Mouse (Mus musculus) myocyte (in vitro differentiated cells): ENCODE results near the gene Nt5c. TPM values are rescaled to one million over a fixed set of nuclear protein-coding genes. Genes with fewer than 3 reads are reported as not detected.
A peak's percentile ranks its signal among the peaks of the same experiment; 100 is the strongest.

Experiments used
- H3K27me3 ChIP-seq: one replicate; pipeline ENCODE4 v1.6.1; 2011; ENCODE audit not compliant: control insufficient read depth, insufficient read depth, insufficient read length
- H3K36me3 ChIP-seq: one replicate; pipeline ENCODE4 v1.6.1; 2011; ENCODE audit not compliant: control insufficient read depth, insufficient read depth
- H3K4me2 ChIP-seq: one replicate; pipeline ENCODE4 v1.6.1; 2011; ENCODE audit warnings: low read depth, control low read depth
- H3K4me3 ChIP-seq: one replicate; pipeline ENCODE4 v1.5.1; 2011; ENCODE audit warnings: mild to moderate bottlenecking, control low read depth, moderate library complexity
- H3K79me2 ChIP-seq: one replicate; pipeline ENCODE4 v1.6.1; 2011; ENCODE audit not compliant: control insufficient read depth, insufficient read depth
- H3ac ChIP-seq: one replicate; pipeline ENCODE4 v1.6.1; 2011; ENCODE audit not compliant: control insufficient read depth, insufficient read length
- CEBPB ChIP-seq: IDR thresholded peaks from 2 replicates; pipeline ENCODE4 v1.6.1; 2011; ENCODE audit warnings: mild to moderate bottlenecking, moderate library complexity; ENCODE audit not compliant: poor library complexity, insufficient read depth, severe bottlenecking
- E2F4 ChIP-seq: IDR thresholded peaks from one replicate; pipeline ENCODE4 v1.6.1; 2011; ENCODE audit warnings: mild to moderate bottlenecking, control low read depth, moderate library complexity; ENCODE audit not compliant: insufficient read depth
- MAX ChIP-seq: IDR thresholded peaks from one replicate; pipeline ENCODE4 v1.6.1; 2011; ENCODE audit warnings: low read depth, mild to moderate bottlenecking, control low read depth
- MYOD1 ChIP-seq, 3 experiments: IDR thresholded peaks; one replicate each; pipeline ENCODE4 v1.6.1; 2011; ENCODE audit warnings: control low read depth in 2 of 3, low read depth in 2 of 3, mild to moderate bottlenecking in 2 of 3, moderate library complexity in 1 of 3; ENCODE audit not compliant: insufficient read length in 2 of 3, control insufficient read depth in 1 of 3
- MYOG ChIP-seq, 3 experiments: IDR thresholded peaks; one replicate each; pipeline ENCODE4 v1.6.1; 2011; ENCODE audit warnings: control low read depth in 2 of 3, low read depth in 2 of 3, mild to moderate bottlenecking in 2 of 3; ENCODE audit not compliant: insufficient read length in 2 of 3, control insufficient read depth in 1 of 3, insufficient read depth in 1 of 3
- POLR2A ChIP-seq: IDR thresholded peaks from one replicate; pipeline ENCODE4 v1.6.1; 2011; ENCODE audit warnings: low read depth, mild to moderate bottlenecking, control low read depth, moderate library complexity; ENCODE audit not compliant: insufficient read length
- POLR2AphosphoS2 ChIP-seq: IDR thresholded peaks from one replicate; pipeline ENCODE4 v1.6.1; 2011; ENCODE audit warnings: low read depth, control low read depth; ENCODE audit not compliant: insufficient read length
- REST ChIP-seq: IDR thresholded peaks from one replicate; pipeline ENCODE4 v1.6.1; 2011; ENCODE audit warnings: mild to moderate bottlenecking, control low read depth, moderate library complexity; ENCODE audit not compliant: insufficient read depth, insufficient read length
- SRF ChIP-seq: IDR thresholded peaks from one replicate; pipeline ENCODE4 v1.6.1; 2011; ENCODE audit warnings: low read depth; ENCODE audit not compliant: control insufficient read depth, insufficient read length
- TCF12 ChIP-seq: IDR thresholded peaks from one replicate; pipeline ENCODE4 v1.6.1; 2011; ENCODE audit warnings: mild to moderate bottlenecking, control low read depth; ENCODE audit not compliant: poor library complexity, insufficient read depth, severe bottlenecking
- TCF3 ChIP-seq: IDR thresholded peaks from one replicate; pipeline ENCODE4 v1.6.1; 2011; ENCODE audit warnings: low read depth, control low read depth; ENCODE audit not compliant: insufficient read length
- USF1 ChIP-seq: IDR thresholded peaks from one replicate; pipeline ENCODE4 v1.6.1; 2011; ENCODE audit warnings: low read depth, mild to moderate bottlenecking, control low read depth, moderate library complexity
- polyA plus RNA-seq: library from polyadenylated mRNA; unstranded; fragments of >200 nt; fragmentation: generic; extraction: Trizol; gene quantifications from one replicate; pipeline ENCODE4 v1.2.1, GENCODE M21; 2012; ENCODE audit warnings: missing spikeins

The Nt5c gene
- polyA plus RNA-seq = 64.0 TPM

DNA sequence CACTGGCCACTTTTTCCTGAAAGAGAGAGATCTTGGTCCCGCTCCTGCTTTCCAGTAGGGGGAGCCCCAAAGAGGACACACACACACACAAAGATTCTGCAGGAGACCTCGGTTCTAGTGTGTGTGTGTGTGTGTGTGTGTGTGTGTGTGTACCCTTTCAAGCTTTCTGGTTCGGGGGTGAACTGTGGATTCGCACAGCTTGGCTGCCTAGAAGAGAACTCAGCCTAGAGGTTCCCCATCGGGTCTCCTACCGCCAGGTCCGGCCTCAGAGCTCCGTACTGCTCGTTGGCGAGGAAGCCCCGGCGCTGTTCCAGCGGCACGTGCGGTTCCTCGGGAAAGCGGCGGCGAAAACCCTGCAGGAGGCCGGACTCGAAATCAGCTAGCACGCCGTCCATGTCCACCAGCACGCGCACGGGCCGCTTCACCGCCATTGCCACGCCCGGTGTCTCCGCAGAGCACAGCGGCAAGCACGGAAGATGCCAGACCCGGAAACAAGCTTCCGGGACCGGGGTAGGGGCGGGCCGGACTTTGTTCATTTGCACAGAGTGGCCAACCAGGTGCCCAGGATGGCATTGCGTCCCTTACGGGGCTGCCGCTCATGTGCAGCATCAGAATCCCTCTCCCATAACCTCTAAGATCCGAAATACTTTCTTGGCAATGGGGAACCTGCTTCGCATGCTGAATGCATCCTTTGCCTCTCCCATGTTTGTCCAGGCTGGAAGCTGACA, at the start of gene Nt5c:
Gene Nt5c (minus strand): TSS at position 507 of the 728 bp plus-strand sequence.
- no peaks in the 10 kb centered on the region for H3K79me2 ChIP-seq
- H3K27me3 ChIP-seq = no peaks in the 10 kb centered on the region
- peak within 1 kb of the TSS; percentile 79 for H3K4me3 ChIP-seq
- peaks cover 6% of the 10 kb centered on the region for H3K36me3 ChIP-seq
- H3K4me2 ChIP-seq = peak within 1 kb of the TSS; percentile 100
- TF ChIP-seq TCF12 = no peak
- no peak for TF ChIP-seq MAX
- TF ChIP-seq MYOD1 (IDR thresholded peaks at IDR 0.05; ENCODE audit: control insufficient read depth in 1 of 3, insufficient read length in 2 of 3, low read depth in 2 of 3) = no peak
- TF ChIP-seq CEBPB = no peak
- peak; percentile 90 for TF ChIP-seq POLR2A
- no peak for TF ChIP-seq USF1
- TF ChIP-seq MYOG (IDR thresholded peaks at IDR 0.05; ENCODE audit: control insufficient read depth in 1 of 3, insufficient read depth in 1 of 3, insufficient read length in 2 of 3, low read depth in 2 of 3) = peak in 1 of 3 experiments; percentile 42
- no peak for TF ChIP-seq TCF3
- peak; percentile 87 for TF ChIP-seq POLR2AphosphoS2
- TF ChIP-seq SRF = no peak
- peak within 1 kb of the TSS; percentile 14 for H3ac ChIP-seq

DNA sequence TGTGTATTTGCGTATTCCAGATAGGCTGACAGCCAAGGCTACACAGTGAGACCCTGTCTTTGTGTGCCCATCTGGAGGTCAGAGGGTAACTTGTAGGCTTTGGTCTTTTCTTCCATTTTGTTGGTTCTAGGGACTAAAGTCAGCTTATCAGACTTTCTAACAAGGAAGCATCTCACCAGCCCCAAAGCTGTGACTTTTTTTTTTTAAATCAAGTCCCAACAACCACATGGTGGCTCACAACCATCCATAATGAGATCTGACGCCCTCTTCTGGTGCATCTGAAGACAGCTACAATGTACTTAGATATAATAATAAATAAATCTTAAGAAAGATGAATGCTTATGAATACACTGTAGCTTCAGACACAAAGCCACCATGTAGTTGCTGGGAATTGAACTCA, 46.4 kb upstream of the Nt5c start:
- H3K27me3 ChIP-seq = no peaks in the 10 kb centered on the region
- no peak overlapping the region for H3ac ChIP-seq
- peaks cover 14% of the 10 kb centered on the region for H3K36me3 ChIP-seq
- no peak overlapping the region for H3K4me2 ChIP-seq
- no peak for TF ChIP-seq POLR2A
- no peak for TF ChIP-seq CEBPB
- no peak for TF ChIP-seq POLR2AphosphoS2
- TF ChIP-seq REST = no peak
- TF ChIP-seq TCF12 = no peak
- no peak for TF ChIP-seq USF1
- no peak for TF ChIP-seq MYOG (IDR thresholded peaks at IDR 0.05; ENCODE audit: control insufficient read depth in 1 of 3, insufficient read depth in 1 of 3, insufficient read length in 2 of 3, low read depth in 2 of 3)
- TF ChIP-seq TCF3 = no peak
- TF ChIP-seq SRF = no peak
- TF ChIP-seq MAX = no peak
- TF ChIP-seq MYOD1 (IDR thresholded peaks at IDR 0.05; ENCODE audit: control insufficient read depth in 1 of 3, insufficient read length in 2 of 3, low read depth in 2 of 3) = no peak
- TF ChIP-seq E2F4 = no peak
- no peak overlapping the region for H3K4me3 ChIP-seq
- H3K79me2 ChIP-seq = peaks cover 24% of the 10 kb centered on the region

DNA sequence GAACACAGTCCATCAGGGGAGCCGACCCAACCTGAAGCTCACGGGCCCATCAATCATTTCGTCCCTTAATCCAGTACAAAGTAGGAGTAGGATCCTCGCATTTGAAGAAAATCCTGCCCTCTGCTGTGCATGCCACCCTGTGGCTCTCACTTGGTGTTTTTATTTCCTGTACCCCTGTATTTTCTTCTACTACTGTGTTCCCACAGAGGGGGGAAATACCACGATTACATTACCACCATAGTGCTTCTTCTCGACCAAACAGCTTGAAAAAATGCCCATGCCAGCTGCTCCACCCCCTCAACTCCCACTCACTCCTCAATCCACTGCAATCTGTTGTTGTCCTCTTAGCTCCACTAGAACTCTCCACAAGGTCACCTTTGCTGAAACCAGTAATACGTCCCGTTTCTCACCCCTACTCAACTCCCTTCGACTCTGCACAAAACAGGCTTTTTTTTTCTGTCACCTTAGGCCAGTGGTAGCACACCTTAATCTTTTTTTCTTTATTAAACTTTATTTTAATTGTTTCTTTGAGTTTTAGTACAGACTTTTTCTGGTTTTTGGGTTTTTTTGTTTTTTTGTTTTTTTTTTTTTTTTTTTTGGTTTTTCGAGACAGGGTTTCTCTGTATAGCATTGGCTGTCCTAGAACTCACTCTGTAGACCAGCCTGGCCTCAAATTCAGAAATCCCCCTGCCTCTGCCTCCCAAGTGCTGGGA, 45.4 kb upstream of the Nt5c start:
- H3K79me2 ChIP-seq = peaks cover 34% of the 10 kb centered on the region
- TF ChIP-seq TCF12 = no peak
- TF ChIP-seq SRF = no peak
- TF ChIP-seq POLR2A = no peak
- no peak for TF ChIP-seq MYOD1 (IDR thresholded peaks at IDR 0.05; ENCODE audit: control insufficient read depth in 1 of 3, insufficient read length in 2 of 3, low read depth in 2 of 3)
- peaks cover 20% of the 10 kb centered on the region for H3K36me3 ChIP-seq
- no peak overlapping the region for H3ac ChIP-seq
- no peaks in the 10 kb centered on the region for H3K27me3 ChIP-seq
- peak overlapping the region; percentile 69 for H3K4me3 ChIP-seq
- H3K4me2 ChIP-seq = peak overlapping the region; percentile 76

DNA sequence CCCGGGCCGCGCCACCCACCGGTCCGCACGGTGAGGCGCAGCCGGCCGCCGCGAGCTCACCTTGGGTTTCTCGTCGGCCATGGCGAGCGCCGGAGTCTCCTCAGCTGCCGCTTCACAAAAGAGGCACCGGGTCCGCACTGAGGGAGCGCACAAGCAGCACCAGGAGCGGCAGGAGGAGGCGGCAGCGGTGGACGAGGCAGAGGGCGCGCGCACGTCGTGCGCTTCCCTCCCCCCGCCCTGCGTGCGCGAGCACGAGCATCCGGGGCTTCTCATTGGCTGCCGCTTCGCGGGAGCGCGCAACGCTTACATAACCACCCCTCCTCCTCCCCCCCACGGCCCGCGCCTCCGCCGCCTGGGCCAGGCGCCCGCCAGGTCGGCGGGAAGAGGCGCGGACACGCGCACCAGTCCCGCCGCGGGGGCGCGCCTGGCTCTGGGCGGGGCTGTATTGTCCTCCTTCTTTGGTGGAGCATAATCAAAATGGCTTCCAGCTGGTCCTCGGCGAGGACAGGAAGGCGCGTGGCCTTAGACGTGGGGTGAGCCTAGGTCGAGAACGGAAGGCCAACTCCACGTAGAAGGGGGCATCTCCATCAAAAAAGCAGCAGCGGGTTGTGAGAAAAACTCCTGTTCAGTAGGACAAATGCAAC, 44.5 kb upstream of the Nt5c start, which contains the start of gene Sumo2:
Gene Sumo2 (minus strand): TSS at position 239 of the 644 bp plus-strand sequence.
- no peaks in the 10 kb centered on the region for H3K27me3 ChIP-seq
- TF ChIP-seq MYOD1 (IDR thresholded peaks at IDR 0.05; ENCODE audit: control insufficient read depth in 1 of 3, insufficient read length in 2 of 3, low read depth in 2 of 3) (no peak), REST (no peak), POLR2AphosphoS2 (peak; percentile 80), MAX (no peak), CEBPB (no peak), POLR2A (peak; percentile 72), E2F4 (peak; percentile 43), TCF12 (no peak), TCF3 (no peak)
- H3K79me2 ChIP-seq = peaks cover 43% of the 10 kb centered on the region
- peak within 1 kb of the TSS; percentile 69 for H3K4me3 ChIP-seq
- H3K4me2 ChIP-seq = peak within 1 kb of the TSS; percentile 99
- peaks cover 26% of the 10 kb centered on the region for H3K36me3 ChIP-seq
- peak within 1 kb of the TSS; percentile 97 for H3ac ChIP-seq
